Mouse (Mus musculus): ENCODE measurements around the gene Tm2d3.

Tm2d3 gene

DNA sequence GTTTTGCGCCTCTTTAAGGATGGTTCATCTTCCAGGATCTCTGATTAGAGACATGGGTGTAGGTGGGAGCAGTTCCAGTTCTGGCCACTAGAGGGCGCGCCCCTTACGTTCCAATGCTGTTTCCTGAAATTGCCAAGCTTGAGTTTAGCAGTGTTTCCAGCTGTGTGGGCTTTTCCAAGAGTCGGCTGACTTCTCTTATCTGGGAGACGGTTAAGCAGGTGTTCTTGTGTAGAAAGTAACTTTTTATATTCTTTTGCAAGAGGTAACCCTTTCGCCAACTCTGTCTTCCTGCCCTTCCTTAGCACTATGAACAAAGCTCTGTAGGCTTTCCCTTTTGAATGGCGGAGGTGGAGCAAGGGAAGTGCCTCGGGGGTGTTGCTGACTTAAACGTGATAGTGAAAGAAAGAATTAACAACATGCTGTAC lies 13.9 kb downstream of the Tm2d3 start:
- peak; percentile 16 to 24 for DNase-seq (ENCODE audit: low spot score in 2 of 2)

DNA sequence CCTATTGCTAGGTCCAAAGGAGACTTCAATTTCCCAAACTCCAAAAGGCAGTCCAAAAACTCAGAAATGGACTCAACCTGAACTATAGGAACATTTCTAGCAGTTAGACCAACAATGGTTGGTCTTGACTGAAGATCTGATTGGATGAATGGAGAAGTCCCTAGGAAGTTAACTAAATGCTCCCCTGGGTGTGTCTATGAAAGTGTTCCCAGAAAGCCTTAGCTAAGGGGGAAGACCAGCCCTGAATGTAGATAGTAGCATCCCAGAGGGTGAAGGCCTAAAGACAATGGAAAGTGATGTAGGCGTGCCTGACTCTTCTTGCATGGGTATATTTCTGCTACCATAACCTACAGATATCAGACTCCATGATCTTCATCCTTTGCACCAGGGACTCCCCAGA lies 17.5 kb downstream of the Tm2d3 start:
- DNase-seq (ENCODE audit: low spot score in 2 of 2): no peak

- DNase-seq (ENCODE audit: low spot score in 2 of 2): no peak
These were observed 19.3 kb downstream of the Tm2d3 start for GRCm38 (mm10) chr7:65710301-65710700.

GRCm38 (mm10) chr7:65713782-65714181 lies 22.8 kb downstream of the Tm2d3 start:
- DNase-seq (ENCODE audit: low spot score in 2 of 2): no peak

DNA sequence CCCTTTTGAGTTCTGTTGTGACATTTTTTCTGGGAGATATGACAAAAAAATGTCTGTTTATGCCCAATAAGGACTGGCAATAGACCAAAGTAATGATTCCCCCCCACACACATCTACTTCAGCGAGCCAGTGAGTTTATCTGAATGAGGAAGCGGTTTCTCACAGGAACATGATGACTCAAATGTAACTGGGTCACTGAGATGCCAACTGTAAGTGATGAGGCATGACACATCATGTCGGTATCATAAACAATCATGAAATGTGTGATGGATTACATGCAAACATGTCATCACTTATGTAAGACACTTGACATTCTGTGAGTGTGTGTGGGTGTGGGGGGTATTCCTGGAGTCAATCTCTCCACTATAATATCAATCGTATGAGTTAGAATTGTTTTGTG lies 23.3 kb downstream of the Tm2d3 start:
- no peak for DNase-seq (ENCODE audit: low spot score in 2 of 2)

DNA sequence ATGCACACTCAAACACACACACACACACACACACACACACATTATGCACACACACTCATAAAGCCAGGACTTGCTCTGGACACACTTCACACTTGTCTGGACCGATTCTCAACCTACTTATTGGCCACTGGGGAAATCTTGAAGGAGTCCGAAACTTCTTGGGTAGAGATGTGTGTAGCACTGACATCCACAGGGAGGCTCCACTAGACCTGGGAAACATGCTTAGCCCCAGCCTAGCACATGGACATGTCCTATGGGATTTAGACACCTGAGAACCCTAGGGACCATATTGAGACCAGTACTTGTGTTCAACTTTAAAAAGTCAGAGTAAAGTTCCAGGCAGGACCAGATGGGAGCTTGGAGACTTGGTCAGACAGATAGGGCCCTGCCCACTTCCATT lies 43.1 kb downstream of the Tm2d3 start:
- no peak for DNase-seq (ENCODE audit: low spot score in 2 of 2)

- DNase-seq (ENCODE audit: low spot score in 2 of 2): no peak
These were observed 44.3 kb downstream of the Tm2d3 start for GRCm38 (mm10) chr7:65735261-65735660.

DNA sequence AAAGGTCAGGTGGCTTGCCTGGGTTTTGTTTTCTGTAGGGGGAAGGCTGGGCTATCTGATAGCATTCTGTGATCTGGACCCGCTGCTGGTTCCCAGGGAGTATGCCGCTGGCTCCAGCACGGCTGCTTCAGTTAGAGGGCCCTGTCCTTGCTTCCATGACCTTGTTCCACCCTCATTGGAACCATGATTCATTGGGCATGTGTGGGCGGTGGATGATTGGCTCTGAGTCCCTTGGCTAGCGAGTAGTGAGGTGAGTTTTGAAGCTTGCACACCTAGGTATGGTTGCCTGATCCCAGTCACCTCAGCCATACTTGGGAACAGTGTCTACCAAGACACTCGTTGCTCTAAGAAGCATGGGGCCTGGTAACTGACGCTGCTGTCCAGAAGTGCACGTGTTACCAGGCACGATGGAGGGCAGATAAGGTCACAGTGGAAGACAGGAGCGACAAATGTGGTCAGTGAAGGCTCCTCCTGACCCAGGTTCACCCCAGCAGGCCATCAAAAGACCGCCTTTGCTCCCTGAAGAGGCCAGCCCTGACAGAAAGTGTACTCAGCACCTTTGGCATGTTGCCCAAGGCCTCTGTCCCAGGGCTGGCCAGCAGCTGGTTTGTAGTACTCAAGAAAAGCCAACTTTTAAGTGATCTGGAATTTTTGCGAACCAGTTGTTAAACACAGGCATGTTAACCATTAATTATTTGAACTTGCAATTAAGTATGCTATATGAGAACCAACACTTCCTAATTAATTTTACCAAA lies 46.5 kb downstream of the Tm2d3 start:
- peak in 1 of 2 experiments; percentile 7 for DNase-seq (ENCODE audit: low spot score in 2 of 2)

DNA sequence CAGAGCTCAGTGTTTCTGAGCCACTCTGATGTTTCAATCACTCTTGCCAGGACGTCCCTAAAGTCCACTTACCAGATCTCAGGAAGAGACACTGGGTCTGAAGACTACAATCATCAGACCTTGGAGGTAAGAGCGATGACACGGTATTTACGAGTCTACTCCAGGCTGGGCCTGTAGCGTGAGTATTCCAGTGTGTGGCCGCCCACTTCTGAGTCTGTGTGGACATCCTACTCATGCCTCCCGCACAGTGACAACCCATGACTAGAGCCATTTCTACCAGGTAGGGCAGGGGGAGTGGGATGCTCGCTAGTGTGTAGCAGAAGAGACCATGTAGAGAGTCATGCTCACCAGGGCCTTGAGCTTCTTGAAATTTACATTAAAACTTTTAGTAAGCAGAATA lies 51.9 kb downstream of the Tm2d3 start:
- DNase-seq (ENCODE audit: low spot score in 2 of 2): no peak

- DNase-seq (ENCODE audit: low spot score in 2 of 2): no peak
These were observed 57.3 kb downstream of the Tm2d3 start for GRCm38 (mm10) chr7:65747990-65748955.

Measured in spleen, postnatal 36 days (tissue).